Mouse (Mus musculus) CH12.LX (cell line): ENCODE data around the gene Zfp768. TPM values are rescaled to one million over a fixed set of nuclear protein-coding genes. Genes with fewer than 3 reads are reported as not detected.

Source experiments
- DNase-seq: peaks from one replicate; pipeline ENCODE4 v3.0.0-alpha.2; 2013; ENCODE audit errors: extremely low read depth
- H3K27ac ChIP-seq: 2 replicates; pipeline ENCODE4 v1.5.1; 2012; ENCODE audit warnings: low read depth, mild to moderate bottlenecking, control low read depth, moderate library complexity; ENCODE audit not compliant: insufficient read depth
- H3K27me3 ChIP-seq: replicated peaks from 2 replicates; pipeline ENCODE3; 2012; ENCODE audit warnings: inconsistent platforms
- H3K36me3 ChIP-seq, 2 experiments: replicated peaks in 1 of 2; 2 replicates each; pipeline versions ENCODE3 to v1.6.1; 2012; ENCODE audit warnings: inconsistent platforms in 1 of 2, low read length in 1 of 2, mild to moderate bottlenecking in 1 of 2, mixed read lengths in 1 of 2, moderate library complexity in 1 of 2; ENCODE audit not compliant: control insufficient read depth in 1 of 2, insufficient read depth in 1 of 2
- H3K4me1 ChIP-seq, 2 experiments: 2 replicates each; pipeline ENCODE4 v1.6.1; 2012; ENCODE audit warnings: inconsistent platforms in 1 of 2, moderate library complexity in 1 of 2; ENCODE audit not compliant: insufficient read depth in 2 of 2, control insufficient read depth in 1 of 2
- H3K4me2 ChIP-seq: 2 replicates; pipeline ENCODE4 v1.6.1; 2012; ENCODE audit warnings: low read depth, mild to moderate bottlenecking, control low read depth; ENCODE audit not compliant: poor library complexity, insufficient read depth, severe bottlenecking
- H3K4me3 ChIP-seq, 3 experiments: fragments of 150-350 bp in 1 of 3; sonication (generic) in 1 of 3; replicated peaks in 1 of 3; 2 replicates each; pipeline versions ENCODE3 to v1.5.1; 2011 to 2012; ENCODE audit warnings: low read depth in 2 of 3, low read length in 2 of 3, mild to moderate bottlenecking in 2 of 3, moderate library complexity in 2 of 3, control low read depth in 1 of 3, improper control_type of control experiment in 1 of 3, inconsistent platforms in 1 of 3, mixed read lengths in 1 of 3; ENCODE audit not compliant: poor library complexity in 1 of 3
- H3K79me2 ChIP-seq: replicated peaks from 2 replicates; pipeline ENCODE4 v1.6.1; 2012; ENCODE audit warnings: mild to moderate bottlenecking, moderate library complexity; ENCODE audit not compliant: control insufficient read depth, poor library complexity, insufficient read depth, severe bottlenecking; ENCODE audit errors: extremely low read depth
- H3K9ac ChIP-seq: 2 replicates; pipeline ENCODE4 v1.6.1; 2012; ENCODE audit warnings: low read depth, mild to moderate bottlenecking, control low read depth, moderate library complexity; ENCODE audit not compliant: insufficient read depth
- H3K9me3 ChIP-seq: replicated peaks from 2 replicates; pipeline ENCODE3; 2012; ENCODE audit warnings: low read length, inconsistent platforms, mixed read lengths
- BHLHE40 ChIP-seq: IDR thresholded peaks from 2 replicates; pipeline ENCODE4 v1.6.1; 2011; ENCODE audit warnings: mild to moderate bottlenecking, low read depth, low read length, improper control_type of control experiment
- CHD2 ChIP-seq: IDR thresholded peaks from 2 replicates; pipeline ENCODE4 v1.6.1; 2011; ENCODE audit warnings: low read length, improper control_type of control experiment
- E2F4 ChIP-seq: IDR thresholded peaks from 2 replicates; pipeline ENCODE4 v1.6.1; 2011; ENCODE audit warnings: low read depth, low read length, improper control_type of control experiment; ENCODE audit not compliant: insufficient replicate concordance
- ETS1 ChIP-seq: conservative IDR thresholded peaks from 2 replicates; pipeline ENCODE4 v1.6.1; 2012; ENCODE audit warnings: low read depth, mild to moderate bottlenecking, inconsistent platforms, low read length, improper control_type of control experiment, moderate library complexity
- GABPA ChIP-seq: IDR thresholded peaks from 2 replicates; pipeline ENCODE4 v1.6.1; 2012; ENCODE audit warnings: low read depth, low read length, improper control_type of control experiment, inconsistent platforms; ENCODE audit not compliant: insufficient replicate concordance
- HCFC1 ChIP-seq: IDR thresholded peaks from 2 replicates; pipeline ENCODE4 v1.6.1; 2012; ENCODE audit warnings: low read depth, mild to moderate bottlenecking, inconsistent platforms, low read length, improper control_type of control experiment
- MAFK ChIP-seq: IDR thresholded peaks from 2 replicates; pipeline ENCODE4 v1.6.1; 2011; ENCODE audit warnings: low read length, improper control_type of control experiment; ENCODE audit not compliant: insufficient replicate concordance
- MAX ChIP-seq: IDR thresholded peaks from 2 replicates; pipeline ENCODE4 v1.6.1; 2011; ENCODE audit warnings: low read length, improper control_type of control experiment
- MXI1 ChIP-seq: IDR thresholded peaks from 2 replicates; pipeline ENCODE4 v1.6.1; 2011; ENCODE audit warnings: mild to moderate bottlenecking, low read depth, low read length, improper control_type of control experiment
- MYC ChIP-seq: IDR thresholded peaks from 2 replicates; pipeline ENCODE4 v1.6.1; 2011; ENCODE audit warnings: low read depth, mild to moderate bottlenecking, improper control_type of control experiment, low read length
- NELFE ChIP-seq: IDR thresholded peaks from 2 replicates; pipeline ENCODE4 v1.6.1; 2011; ENCODE audit warnings: low read depth, low read length, improper control_type of control experiment
- POLR2A ChIP-seq: IDR thresholded peaks from 2 replicates; pipeline ENCODE4 v1.6.1; 2011; ENCODE audit warnings: low read depth, mild to moderate bottlenecking, improper control_type of control experiment, low read length
- RCOR1 ChIP-seq: conservative IDR thresholded peaks from 2 replicates; pipeline ENCODE4 v1.6.1; 2012; ENCODE audit warnings: low read depth, mild to moderate bottlenecking, inconsistent platforms, low read length, improper control_type of control experiment
- UBTF ChIP-seq: IDR thresholded peaks from 2 replicates; pipeline ENCODE4 v1.6.1; 2012; ENCODE audit warnings: low read depth, mild to moderate bottlenecking, inconsistent platforms, low read length, improper control_type of control experiment, moderate library complexity
- USF2 ChIP-seq: conservative IDR thresholded peaks from 2 replicates; pipeline ENCODE4 v1.6.1; 2011; ENCODE audit warnings: low read depth, low read length, improper control_type of control experiment
- ZC3H11A ChIP-seq: IDR thresholded peaks from 2 replicates; pipeline ENCODE4 v1.6.1; 2012; ENCODE audit warnings: low read depth, mild to moderate bottlenecking, inconsistent platforms, low read length, improper control_type of control experiment
- ZKSCAN1 ChIP-seq: IDR thresholded peaks from 2 replicates; pipeline ENCODE4 v1.6.1; 2012; ENCODE audit warnings: low read depth, inconsistent platforms, low read length, improper control_type of control experiment, borderline replicate concordance
- ZMIZ1 ChIP-seq: IDR thresholded peaks from 2 replicates; pipeline ENCODE4 v1.6.1; 2012; ENCODE audit warnings: low read depth, mild to moderate bottlenecking, inconsistent platforms, low read length, improper control_type of control experiment
- ZNF384 ChIP-seq: IDR thresholded peaks from 2 replicates; pipeline ENCODE4 v1.6.1; 2012; ENCODE audit warnings: low read depth, low read length, improper control_type of control experiment, inconsistent platforms
- dilution Hi-C: fragments of 300-500 bp; cut with MboI; formaldehyde crosslinking; loops from 2 replicates; pipeline ENCODE4 v1.14.3; 2020; ENCODE audit warnings: low sequenced_read_pairs; ENCODE audit not compliant: extremely low pct_unique_long_range_greater_than_20kb, extremely low pct_ligation_motif_present
- in situ Hi-C: fragments of 300-500 bp; cut with MboI; formaldehyde crosslinking; loops from 3 replicates; pipeline ENCODE4 v1.14.3; 2019; ENCODE audit warnings: low sequenced_read_pairs, low pct_ligation_motif_present, low pct_unique_long_range_greater_than_20kb, mixed read lengths
- polyA plus RNA-seq: library from polyadenylated mRNA; unstranded; fragments of >175 nt; gene quantifications from 2 replicates; pipeline ENCODE4 v1.2.1, GENCODE M21; 2012; ENCODE audit warnings: low read depth; ENCODE audit not compliant: insufficient read length
- total RNA-seq, 2 experiments: library from RNA; depleted of rRNA; stranded (reverse); fragments of 300-350 nt in 1 of 2; fragments of >200 nt in 1 of 2; gene quantifications; 2 replicates each; pipeline ENCODE4 v1.2.3; 2012 to 2014

The Zfp768 gene
- total and polyA plus RNA-seq, 3 experiments: 5.0 to 9.9 (median 6.4) TPM

DNA sequence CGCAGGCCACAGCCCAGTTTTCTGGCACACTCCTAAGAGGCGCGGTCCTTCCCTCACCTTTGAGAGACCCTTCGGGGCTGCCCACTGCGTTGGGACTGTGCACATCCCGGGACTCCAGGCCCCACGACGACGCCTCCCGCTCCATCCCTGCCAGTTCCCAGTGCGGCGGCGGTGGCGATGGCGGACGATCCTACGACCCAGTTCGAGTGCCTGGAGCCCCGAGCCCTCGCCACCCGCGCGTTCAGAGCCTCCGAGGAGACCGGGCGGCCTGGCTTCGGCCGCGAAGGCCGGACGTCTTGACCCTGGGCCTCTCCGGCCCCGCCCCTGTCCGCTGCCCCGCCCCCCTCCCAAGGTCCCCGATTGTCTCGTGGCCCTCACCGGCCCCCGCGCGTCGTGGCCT is 297 bp downstream of the Zfp768 start:
- in situ Hi-C loops: no loop called here
- Histone ChIP-seq H3K79me2 (no peaks in the 10 kb centered on the region), H3K4me2 (peak overlapping the region; percentile 82), H3K27me3 (peaks cover 8% of the 10 kb centered on the region), H3K36me3 (peaks cover 10 to 24% of the 10 kb centered on the region in 2 experiments), H3K9me3 (no peaks in the 10 kb centered on the region), H3K4me3 (peak overlapping the region; percentile 69 to 84 (median 80)), H3K27ac (no peak overlapping the region; the same call in 1 of the 2 replicates), H3K4me1 (peaks cover 0 to 11% of the 10 kb centered on the region in 2 experiments; a peak in 2 of 4 replicates), H3K9ac (peak overlapping the region; percentile 93)
- dilution Hi-C loops: no loop called here
- DNase-seq: no peak
- no peak for TF ChIP-seq GABPA
- peak; percentile 53; the same call in 1 of the 2 replicates for TF ChIP-seq ZMIZ1
- 0 out of 2 replicates have a peak, but pooled peaks have one; percentile 13 for TF ChIP-seq NELFE
- TF ChIP-seq ZKSCAN1: no peak
- peak; percentile 64 for TF ChIP-seq POLR2A
- no peak for TF ChIP-seq MAX
- no peak for TF ChIP-seq ZC3H11A

DNA sequence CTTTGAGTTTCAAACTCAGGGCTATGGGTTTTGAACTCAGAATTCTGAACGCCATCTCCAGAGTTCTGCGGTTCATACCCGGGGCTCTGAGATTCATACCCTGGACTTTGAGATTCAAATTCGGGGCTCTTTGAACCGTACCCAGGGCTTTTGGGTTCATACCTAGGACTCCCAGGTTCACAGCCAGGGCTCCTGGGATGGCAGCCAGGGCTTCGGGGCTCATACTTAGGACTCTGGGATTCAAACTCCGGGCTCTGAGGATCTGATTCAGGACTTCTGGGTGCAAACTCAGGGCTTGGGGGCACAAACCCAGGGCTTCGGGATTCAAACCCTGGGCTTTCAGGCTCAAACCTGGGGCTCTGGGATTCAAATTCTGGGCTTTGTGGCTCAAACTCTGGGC is 1.0 kb downstream of the Zfp768 start:
- H3K4me3 ChIP-seq: peak overlapping the region in 1 of 3 experiments; percentile 84
- DNase-seq: no peak
- in situ Hi-C loops: no loop called here
- H3K9ac ChIP-seq: peak overlapping the region; percentile 93
- H3K9me3 ChIP-seq: no peaks in the 10 kb centered on the region
- peaks cover 7% of the 10 kb centered on the region for H3K27me3 ChIP-seq
- no peak for TF ChIP-seq MAFK
- TF ChIP-seq MYC: no peak
- TF ChIP-seq E2F4: no peak
- TF ChIP-seq RCOR1: no peak
- no peak for TF ChIP-seq MAX
- no peak for TF ChIP-seq UBTF
- no peak for TF ChIP-seq BHLHE40
- no peak for TF ChIP-seq HCFC1
- no peak for TF ChIP-seq MXI1
- no peak for TF ChIP-seq ZNF384
- TF ChIP-seq NELFE: no peak
- TF ChIP-seq POLR2A: no peak
- no peak for TF ChIP-seq ETS1
- TF ChIP-seq USF2: no peak
- no peak for TF ChIP-seq CHD2
- TF ChIP-seq, all 38 proteins: peak for 0
- dilution Hi-C loops: no loop called here
- no peaks in the 10 kb centered on the region for H3K79me2 ChIP-seq
- H3K4me1 ChIP-seq: peaks cover 0 to 11% of the 10 kb centered on the region in 2 experiments; a peak in 2 of 4 replicates
- H3K4me2 ChIP-seq: peak overlapping the region; percentile 82
- H3K27ac ChIP-seq: no peak overlapping the region
- H3K36me3 ChIP-seq: peaks cover 10 to 24% of the 10 kb centered on the region in 2 experiments
